Mouse (Mus musculus): ENCODE measurements at regions not wholly inside any gene's neighbourhood (a gene's known extent, or its start where the extent isn't known, plus 50 kb on each side); places are given as distances from the start of the nearest gene placed in this dataset.
"Not testable (repeated sequence)": the region's sequence is repeated elsewhere in the genome, so short reads cannot be mapped to it uniquely, and the experiment has no call there.

DNA sequence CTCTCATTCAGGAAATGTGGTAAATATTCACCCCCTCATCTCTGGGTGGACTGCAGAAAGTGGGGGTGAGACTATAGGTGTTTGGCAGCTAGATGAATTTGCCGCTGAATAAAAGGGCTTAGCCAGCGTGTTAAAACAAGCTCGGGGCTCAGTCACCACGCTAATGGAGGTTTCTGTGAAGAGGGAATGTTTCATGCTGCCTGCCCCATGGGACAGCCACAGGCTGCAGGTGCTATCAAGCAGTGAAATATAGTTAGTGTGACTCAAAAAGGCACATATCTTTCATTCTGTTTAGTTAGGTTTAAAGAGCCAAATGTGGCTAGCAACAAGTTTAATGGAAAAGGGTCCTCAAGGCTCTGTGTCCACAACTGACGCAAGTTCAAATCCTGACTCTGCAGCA, 121.5 kb downstream of the Zfp36l1 start:
- DNase-seq (ENCODE audit: low spot score): no peak

DNA sequence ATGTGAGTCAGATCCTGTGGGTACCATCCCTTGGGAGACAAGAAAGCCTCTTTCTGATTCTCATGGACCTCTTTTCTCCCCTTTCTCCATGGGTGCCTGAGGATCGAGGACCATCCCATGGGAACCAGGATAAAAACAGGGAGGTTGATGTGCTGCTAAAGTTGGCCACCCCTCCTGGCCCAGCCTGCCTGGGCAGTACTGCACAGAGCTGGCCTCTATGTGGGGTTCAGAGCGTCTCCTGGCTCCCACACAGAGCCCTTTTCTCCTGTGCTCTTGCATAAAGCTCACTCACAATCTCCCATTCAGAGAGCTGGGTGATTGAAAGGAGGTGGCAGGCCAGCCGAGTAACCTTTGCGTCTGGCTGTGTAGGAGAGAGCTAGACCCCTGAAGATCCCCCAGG, 122.1 kb downstream of the Zfp36l1 start:
- no peak for DNase-seq (ENCODE audit: low spot score)

DNA sequence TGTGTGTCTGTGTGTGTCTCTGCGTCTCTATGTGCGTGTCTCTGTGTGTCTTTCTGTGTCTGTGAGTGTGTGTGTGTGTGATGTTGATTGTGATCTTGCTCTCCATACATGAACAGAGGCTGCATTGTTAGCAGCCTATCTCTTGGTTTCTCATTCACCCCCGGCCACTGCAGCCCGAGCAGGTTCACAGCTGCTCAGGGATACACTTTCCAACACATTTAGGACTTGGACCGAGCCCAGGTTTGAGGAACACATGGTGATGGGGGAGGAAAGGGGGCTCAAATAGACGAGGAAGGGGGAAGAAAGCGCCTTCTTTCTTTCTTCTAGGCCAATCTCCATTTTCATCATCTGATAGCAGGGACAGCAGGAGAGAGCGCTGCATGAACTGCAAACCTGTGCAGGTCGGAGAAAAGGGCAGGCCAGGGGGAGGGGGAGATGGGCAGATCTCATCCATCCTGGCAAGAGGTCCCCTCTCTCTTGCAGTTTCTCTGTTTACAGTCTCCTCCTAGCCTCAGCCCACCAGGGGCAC, 123.2 kb downstream of the Zfp36l1 start:
- DNase-seq (ENCODE audit: low spot score): no peak

DNA sequence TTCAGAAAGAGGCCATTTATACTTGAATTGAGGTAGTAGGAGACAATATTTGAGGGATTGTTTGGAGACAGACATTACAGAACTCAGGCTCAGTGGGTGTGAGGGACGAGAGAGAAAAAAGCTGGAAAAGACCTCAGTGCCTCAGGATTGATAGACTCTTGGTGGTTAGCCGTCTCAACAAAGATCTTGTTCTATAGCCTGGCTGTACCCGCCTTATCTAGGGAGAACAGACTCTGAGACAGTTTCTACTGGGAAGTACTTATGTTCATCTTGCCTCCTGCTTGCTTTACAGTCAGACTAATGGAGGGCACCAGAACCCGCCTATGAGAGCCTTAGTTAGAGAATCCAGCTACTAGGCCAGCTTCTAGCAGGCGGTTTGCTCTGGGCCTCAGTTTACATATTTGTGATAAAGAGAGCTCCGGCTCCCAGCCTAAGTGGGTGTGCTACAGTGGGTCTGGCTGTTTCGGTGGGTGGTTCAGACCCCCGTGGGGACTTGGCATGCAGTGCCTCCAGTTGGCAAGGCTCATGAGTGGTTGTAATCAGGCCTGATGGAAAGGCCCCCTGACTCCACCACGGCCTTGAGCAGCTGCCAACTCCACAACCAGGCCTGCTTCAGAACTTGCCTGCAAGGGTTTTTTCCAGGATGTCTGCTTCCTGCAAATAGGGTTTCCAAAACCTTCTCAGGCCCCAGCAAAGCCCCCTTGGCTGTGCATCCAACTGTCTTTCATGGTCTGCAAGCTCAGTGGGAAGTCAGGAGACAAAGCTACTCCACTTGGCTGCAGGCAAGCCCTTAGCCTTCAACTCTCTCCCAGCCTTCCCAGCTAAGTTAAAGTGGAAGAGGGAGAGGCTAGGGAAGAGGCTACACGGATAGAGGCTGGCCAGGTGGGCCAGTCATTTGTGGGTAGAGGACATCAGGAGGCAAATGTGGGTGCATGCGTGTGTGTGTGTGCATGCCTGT, 124.1 kb downstream of the Zfp36l1 start:
- no peak for DNase-seq (ENCODE audit: low spot score)

DNA sequence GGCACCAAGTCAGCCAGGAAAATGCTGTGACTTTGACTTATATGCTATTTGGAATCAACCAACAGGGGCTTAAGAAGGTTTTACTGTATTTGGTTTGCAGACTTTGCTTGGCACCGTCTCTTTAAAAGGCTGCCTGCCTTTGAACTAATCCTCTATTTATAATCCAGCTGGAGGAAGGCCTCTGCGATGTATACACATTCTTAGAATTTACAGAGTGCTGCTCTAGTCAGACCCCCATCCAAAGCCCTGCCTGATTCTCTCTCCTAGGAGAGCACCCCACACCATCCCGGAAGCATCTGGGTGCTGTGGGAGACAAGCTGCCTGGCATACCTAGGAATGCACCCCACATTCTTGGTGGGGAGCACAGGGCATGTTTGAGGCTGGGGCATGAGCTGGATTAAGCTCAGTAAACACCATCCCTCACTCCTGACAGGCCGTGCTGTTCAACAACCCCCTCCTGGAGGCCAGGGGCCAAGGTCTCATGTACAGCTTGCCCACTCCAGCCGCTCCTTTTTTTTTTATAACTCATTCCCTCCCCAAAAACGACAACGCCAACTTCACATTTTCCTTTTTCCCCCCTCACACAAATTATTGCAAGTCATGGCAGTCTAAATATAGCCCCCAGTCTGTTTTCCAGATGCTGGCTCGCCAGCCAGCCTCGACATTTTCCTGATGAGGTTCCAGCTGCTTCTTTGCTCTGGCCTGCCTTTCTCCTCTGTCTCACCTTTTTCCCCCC, 126.4 kb downstream of the Zfp36l1 start:
- DNase-seq (ENCODE audit: low spot score): no peak

DNA sequence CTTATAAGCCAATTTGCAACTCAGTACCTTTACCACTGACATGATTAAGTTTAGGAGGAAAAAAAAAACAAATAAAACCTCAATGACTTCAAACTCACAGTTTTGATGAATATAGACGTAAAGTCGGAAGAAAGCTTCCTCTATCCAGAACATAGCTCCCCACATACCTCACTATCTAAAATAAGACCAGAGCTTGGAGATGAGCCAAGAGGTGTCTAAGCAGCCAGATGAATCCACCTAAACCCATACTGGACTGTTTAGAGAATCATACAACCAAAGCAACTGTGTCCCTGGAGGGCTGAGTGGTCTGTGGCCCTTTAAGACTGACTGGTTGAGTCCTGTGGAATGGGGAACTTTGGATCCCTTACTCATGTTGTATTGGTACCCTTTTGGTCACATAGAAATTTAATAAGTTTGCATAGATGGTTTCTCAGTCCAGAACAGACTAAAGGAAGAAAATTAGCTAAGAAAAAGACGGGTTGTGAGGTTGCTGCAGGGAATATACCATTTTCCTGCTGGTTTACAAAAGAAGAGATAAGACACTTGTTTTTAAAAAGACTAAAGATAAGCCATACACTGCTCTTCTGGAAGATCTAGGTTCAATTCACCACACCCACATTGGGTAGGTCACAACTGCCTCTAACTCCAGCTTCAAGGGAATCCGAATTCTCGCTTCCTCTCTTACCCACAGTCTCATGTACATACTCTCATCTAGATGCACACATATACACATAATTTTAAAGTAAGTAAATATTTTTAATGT, 127.6 kb downstream of the Zfp36l1 start:
- no peak for DNase-seq (ENCODE audit: low spot score)

DNA sequence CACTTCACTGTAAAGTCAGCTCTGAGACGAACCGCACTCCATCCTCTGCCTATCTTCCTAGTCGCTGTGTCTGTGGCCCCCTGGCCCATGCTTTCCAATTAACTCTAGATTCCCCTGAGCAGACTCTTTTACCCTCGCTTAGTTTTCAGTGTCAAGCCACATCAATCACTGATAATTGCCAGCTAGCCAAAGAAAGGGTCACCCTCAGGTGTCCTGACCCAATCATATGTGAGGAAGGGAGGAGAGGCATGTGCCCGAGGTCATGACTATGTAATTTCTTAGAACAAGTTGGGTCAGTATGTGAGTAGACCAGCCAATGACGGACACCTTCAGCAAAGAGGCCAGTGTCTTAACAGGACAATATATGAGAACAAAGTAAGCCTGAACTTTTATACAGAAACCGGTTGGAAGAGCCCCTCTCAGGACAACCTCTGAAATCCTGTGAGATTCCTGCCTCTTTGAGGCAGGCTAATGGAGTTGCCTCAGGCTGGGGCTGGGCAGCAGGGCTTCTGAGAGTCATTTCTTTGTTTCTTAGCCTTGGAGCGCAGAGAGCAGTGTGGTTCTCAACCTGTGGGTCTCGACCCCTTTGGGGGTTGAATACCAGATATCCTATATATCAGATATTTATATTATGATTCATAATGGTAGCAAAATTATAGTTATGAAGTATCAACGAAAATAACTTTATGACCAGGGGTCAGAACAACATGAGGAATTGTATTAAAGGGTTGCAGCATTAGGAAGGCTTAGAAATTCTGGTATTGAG, 128.6 kb downstream of the Zfp36l1 start:
- no peak for DNase-seq (ENCODE audit: low spot score)

DNA sequence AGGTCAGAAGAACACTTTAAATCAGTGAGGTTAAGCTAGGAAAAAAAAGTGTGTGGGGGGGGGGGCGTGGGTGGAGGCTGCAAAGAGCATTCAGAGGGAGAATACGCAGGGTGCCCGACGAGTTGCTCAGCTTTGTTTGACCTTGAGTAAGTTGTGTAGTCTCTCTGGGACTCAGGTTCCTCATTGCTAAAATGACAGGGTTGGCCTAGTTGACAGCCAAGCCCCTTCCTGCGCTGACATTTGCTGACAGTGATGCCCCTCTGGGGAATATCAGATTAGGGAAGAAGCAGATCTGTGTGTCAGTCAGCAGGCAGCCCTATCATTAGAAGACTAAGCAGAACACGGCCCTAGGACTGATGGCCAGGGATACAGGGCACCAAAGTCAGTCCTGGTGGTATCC, 129.6 kb downstream of the Zfp36l1 start:
- no peak for DNase-seq (ENCODE audit: low spot score)

DNA sequence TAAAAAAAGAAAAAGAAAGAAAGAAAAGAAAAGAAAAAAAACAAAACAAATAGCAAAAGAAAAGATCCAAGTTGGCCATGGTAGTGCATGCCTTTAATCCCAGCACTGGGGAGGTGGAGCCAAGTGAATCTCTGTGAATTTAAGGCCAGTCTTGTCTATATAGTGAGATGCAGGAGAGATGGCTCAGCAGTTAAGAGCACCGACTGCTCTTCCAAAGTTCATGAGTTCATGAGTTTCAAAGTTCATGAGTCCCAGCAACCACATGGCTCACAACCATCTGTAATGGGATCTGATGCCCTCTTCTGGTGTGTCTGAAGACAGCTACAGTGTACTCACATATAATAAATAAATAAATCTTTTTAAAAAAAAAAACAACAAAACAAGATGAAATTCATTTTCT, 130.3 kb downstream of the Zfp36l1 start:
- not testable (repeated sequence) for DNase-seq (ENCODE audit: low spot score)

DNA sequence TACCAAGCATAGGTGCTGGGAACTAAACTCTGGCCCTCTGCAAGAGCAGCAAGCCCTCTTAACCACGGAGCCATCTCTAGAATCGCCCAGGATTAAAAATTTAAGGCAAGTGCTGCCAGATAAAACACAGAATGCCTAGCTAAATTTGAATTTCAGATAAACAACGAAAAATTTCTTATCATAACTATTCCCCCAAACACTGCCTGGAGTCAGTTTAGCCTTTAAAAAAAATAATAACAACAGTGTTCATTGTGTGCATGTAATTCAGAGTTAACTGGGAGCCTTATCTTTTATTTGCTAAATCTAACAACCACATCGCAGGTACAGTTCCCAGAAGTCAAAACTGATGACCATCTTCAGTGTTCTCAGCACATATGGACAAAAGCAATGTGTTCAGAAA, 132.1 kb downstream of the Zfp36l1 start:
- no peak for DNase-seq (ENCODE audit: low spot score)

DNA sequence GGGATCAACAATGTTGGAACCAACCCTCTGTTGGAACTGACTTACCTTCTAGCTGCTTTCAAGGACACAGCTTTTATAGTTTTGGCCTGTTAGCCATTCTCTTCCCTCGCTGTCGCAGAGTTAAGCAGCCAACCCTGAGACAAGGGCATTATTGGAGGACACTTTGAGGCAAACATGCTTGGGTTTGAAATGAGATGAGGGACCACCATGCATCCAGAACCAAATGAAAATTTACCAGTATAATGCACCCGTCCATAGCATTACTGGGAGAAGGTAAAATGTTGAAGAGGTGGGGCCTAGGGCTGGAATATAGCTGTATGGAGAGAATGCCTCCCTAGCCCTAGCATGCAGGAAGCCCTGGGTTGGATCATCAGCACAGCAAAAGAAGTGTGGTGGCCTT, 135.7 kb downstream of the Zfp36l1 start:
- DNase-seq (ENCODE audit: low spot score): no peak

DNA sequence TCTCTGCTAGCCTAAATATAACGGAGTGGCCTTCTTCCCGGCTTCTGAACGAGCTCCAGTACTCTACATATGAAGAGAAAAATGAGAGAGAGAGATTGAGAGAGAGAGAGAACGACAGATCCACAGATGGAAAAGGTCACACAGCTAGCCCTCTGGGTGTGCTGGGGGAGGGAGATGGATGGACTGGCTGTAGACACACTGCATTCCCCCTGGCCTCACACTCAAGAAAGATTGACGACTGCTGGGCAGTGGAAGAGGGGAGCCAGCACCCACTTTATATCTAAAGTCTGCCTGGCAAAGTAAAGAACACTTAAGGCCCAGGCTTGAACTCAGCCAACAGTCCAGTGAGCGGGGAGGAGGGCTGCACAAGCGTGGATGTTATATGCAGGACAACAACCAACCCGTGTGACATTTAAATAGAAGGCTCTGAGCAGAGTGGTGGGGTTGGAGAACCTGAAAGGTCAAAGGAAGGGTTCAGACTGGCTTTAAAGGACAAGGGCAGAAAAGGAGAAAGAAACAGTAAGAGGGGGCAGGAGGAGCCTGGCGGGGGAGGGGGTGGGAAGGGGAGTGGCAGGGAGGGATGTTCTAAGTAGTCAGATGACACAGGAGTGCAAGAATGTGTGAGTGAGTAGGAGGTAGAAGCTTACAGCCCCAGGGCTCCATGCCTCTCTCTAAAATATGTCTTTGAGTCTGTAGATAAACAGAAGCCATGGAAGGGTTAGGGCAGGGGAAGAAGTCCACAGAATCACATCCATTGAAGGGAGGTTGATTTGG, 137.2 kb downstream of the Zfp36l1 start:
- no peak for DNase-seq (ENCODE audit: low spot score)

DNA sequence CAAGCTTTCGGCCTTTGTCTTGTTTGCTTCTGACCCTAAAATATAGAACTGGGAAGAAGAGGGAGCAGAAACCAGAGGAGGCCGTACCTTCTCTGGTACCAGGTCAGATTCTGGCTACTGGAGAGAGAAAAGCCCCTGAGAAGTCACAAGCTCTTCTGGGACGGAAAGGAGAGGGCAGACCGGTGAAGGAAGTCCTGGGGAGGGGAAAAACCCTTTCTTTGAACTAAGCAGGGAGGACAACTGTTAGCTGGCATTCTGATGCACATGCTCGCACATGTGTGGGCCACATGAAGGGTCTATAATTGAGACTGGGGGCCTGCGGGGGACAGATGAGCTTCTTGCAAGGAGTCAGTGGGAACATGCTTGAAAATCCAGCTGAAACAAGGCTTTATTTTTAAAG, 137.8 kb downstream of the Zfp36l1 start:
- DNase-seq (ENCODE audit: low spot score): no peak

DNA sequence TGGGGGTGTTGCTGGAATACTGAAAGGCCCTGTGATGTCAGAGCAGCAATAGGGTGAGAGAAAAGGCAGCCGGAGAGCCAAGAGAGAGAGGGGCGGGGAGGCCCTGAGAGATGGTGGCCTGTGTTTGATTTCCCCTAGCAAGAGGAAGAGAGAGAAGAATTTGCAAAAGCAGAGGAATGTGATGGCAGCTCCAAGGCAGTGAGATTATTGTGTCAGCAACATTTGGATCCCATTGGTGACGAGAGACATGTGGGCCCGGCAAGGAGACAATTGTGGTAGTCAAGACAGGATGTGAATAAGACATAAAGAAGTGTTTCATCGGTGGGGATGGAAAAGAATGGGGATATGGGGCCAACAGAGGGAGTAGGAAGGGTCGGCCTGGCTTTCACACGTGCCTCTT, 138.3 kb downstream of the Zfp36l1 start:
- DNase-seq (ENCODE audit: low spot score): no peak

DNA sequence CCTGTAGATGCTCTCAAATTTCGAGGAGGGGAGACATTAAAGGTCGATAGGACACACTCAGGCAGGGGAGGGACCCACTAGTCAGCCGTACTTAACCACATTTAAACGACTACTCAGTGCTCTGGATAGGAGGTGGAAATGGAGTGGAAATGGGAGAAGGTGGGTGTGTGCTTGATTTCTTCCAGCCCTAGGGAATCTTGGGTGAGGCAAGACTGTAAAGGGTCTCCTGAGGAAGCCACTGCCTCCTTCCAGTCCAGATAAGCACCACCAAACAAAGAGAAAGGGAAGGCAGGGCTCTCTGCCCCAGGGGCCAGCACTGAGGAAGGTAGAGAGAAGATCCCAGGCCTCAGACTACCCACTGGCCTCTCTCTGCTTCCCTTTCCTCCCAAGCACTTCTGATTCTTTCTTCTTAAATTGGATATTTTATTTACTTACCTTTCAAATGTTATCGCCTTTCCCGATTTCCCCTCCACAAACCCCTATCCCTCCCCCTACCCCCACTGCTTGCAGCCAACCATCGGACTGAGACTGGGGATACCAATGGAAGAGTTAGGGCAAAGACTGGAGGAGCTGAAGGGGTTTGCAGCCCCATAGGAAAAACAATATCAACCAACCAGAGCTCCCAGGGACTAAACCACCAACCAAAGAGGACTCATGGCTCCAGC, 139.1 kb downstream of the Zfp36l1 start:
- DNase-seq (ENCODE audit: low spot score): no peak

DNA sequence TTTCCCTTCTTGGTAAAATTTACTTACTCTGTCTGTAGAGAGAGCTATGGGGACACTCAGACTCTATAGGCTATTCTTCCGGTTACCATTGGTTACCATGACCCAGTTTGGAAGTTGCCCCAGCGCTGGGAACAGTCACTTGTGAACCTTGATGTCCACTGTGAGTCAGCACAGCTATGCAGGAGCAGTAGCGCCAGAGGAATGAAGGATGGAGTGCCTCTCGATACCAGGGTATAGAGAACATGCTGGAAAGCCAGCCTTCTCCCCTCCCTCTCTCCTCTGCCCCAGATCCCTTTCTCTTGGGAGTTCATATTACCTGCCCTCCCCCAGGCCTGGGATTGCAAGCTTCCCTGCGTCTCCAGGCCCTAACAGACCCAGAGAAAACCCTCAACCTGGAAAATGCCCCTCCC, 141.8 kb downstream of the Zfp36l1 start:
- DNase-seq (ENCODE audit: low spot score): no peak

DNA sequence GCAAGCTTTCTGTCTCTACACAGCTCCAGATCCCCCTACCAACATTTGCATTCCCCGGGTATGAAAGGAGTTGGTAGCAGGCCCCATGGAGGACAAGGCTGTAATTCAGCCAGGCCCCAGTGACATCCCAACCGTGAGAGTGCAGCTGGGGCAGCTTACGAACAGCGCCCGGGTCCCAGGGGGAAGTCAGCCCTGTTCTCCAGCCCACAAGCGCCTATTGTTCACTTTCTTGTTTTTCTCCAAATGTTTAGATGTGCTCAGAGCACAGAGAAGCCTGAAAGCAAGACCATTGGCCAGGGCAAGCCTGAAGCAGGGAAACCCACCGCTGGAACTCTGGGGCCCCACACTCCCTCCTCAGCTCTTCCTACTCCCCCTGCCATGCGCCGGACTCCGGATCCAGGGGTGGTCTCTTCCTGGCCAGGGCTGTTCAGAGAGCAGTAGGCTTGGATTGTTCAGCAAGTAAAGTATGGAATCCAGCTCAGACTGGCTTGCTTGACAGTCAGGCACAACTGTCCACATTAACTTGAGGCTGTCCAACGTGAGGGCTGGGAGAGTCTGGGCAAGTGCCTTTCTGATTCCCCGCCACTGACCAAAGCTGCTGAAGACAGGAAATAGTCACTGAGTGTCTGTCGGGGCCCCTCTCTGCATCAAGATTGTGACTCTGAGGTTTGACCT, 142.4 kb downstream of the Zfp36l1 start:
- DNase-seq (ENCODE audit: low spot score): no peak

DNA sequence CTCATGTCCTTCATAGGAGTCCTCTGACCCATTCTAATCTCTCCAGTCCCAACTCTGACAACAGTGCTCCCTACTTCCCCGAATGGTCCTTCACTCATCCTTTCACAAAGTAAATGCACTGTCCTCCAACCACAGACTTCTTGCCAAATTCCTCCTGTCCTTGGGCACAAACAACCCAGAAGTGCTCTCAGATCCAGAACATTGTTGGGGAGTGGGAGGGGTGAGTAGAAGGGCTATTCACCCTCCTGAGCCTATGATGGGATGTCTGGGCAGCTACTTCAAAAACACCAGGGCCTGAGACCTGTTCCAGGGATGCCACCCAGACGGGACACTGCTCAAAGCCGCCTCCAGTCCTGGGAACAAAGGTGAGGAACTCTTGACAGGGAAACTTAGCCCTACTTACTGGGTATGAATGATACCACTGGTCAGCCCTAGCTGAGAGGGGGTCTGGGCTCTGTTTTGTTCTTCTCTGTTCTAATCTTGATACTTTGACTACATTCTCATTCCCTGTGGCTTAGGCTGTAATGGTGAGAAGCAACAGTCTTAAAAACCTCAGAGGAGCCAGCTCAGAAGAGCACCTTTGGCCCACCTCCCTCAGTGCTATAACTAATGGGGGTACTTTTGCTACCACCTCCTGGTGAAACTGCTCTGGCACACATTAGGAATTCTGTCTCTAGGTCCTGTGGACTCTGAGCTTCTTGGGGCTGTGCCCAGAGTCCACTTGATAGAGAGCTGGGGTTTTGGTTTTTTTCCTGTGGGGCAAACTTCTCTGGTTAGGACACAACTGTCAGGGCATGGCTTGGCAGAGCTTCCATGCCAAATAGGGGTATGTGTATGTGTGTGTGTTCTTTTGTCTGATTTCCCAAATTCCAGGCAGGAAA, 143.2 kb downstream of the Zfp36l1 start:
- DNase-seq (ENCODE audit: low spot score): no peak
